Mouse (Mus musculus): Measurements from ENCODE around the gene Ssu72.
A peak's percentile ranks its signal among the peaks of the same experiment; 100 is the strongest.

The Ssu72 gene

DNA sequence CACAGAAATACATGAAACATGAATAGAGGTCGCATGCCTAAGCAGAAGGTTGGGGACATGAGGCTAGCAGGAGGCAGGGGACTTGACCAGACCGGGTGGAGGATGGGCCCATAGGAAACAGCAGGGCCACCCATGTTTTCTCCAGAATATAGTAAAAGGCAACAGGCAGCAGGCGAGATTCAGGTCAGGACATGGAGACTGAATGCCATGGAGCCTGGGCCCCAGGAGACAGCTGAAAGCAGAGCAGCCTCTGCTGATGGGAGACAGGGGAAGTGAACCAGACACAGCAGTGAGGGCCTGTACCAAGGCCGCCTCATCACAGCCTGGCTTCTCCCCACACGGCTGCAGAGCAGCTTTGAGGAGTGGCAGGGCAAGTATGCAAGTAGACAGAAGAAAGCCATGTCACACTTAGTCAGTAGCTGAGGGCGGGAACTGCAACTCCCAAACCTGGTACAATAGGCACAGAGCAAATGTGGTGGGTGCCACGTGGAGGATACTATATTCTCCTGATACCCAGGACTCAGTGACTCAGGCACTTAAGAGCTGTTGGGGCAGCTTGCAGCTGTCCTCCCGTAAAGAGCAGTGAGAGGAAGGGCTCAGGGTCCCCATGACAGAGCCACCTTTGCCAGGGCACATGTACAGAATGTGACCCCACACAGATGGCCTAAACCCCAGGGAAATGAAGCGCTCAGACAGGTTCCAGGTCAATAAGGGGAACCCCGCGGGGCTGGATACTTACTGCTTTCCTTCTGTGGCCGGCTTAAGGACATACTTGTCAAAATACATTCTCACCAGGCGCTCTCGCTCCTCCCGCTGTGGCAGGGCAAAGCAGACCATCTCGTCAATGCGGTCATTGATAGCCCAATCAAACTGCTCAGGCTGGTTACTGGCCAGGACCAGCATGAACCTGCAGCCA, 42.2 kb downstream of the Ssu72 start:
- DNase-seq (ENCODE audit: low spot score) = no peak

DNA sequence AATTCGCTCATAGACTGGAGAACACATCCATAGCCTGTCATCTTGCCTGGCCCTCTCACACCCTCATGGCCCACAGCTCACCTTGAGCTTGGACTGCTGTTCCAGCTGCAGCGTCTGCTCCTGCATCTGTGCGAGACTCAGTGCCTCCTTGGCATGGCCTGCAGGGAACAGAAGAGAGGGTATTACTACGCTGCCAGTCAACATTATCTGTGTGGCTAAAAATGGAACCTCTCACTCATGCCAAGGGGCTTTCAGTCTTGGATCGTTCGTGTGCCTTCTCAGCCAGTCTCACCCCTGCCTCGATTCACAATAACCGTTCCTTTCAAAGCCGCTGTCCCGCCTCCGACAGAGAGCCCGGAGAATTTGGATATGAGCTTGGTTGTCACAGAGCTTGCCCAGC, 52.4 kb downstream of the Ssu72 start:
- DNase-seq (ENCODE audit: low spot score) = peak; percentile 60

DNA sequence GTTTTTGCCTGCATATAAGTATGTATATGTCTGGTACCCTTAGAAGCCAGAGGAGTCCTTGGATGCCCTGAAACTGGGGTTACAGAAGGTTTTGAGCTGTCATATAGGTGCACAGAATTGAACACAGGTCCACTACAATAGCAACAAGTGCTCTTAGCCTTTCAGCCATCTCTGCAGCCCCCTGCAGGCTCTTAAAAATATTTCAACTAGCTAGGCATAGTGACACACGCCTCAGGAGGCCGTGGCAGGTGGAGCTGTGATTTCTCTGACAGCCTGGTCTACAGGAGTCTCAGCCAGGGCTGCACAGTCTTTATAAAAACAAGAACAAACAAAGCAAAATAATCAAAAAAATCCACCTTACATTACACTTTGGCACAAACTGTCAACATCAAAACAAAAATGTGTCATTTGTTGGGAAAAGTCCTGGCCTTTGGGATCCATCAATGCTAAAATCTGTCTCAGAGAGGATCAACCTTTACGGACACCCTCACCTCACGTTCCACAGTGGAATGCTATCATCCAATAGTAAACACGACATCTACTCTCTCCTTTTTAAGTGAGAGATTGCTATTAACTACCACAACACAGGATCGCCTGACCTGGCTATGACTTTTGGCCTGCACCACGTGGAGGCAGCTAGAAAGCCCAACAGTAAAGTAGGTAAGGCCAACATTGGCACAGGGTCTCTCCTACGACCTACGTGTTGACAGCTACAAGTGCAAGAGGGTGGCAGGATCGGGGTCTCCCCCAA, 55.4 kb downstream of the Ssu72 start:
- DNase-seq (ENCODE audit: low spot score) = peak; percentile 59

DNA sequence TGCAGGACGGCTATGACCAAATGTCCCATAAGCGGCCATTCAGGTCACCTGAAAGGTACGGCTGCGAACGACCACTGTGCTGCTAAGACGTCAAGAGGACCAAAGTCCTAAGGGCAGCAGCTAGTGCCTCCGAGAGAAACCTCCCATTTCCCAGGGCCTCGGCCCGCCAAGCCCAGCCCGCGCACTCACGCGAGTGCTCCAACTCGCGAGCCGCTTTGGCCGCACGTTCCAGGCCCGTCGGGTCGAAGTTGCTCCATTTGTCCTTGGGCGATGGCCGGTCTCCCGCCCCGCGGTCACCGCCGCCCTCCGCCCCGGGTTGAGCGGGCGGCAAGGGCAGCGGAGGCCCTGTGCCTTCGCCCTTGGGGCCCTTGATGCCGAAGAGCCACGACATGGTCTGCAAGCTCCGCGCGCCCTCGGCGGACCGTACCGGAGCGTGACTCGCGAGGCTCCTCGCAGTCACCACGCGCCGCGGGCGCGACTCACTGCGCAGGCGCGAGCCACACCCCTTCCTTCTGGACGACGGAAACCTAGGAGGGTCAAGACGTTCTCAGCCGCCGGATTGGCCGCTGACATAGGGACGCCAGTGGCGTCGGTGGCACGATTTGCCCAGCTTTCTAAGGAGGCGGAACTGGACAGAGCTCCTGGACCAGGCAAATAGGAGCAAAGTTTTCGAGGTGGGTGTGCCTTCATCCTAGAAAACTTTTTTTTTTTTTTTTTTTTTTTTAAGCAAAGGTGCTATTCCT, 56.2 kb downstream of the Ssu72 start, which contains the start of gene Atad3a:
TSS of gene Atad3a (minus strand) at position 481 of the 743 bp plus-strand sequence.
- peak; percentile 97 for DNase-seq (ENCODE audit: low spot score)

DNA sequence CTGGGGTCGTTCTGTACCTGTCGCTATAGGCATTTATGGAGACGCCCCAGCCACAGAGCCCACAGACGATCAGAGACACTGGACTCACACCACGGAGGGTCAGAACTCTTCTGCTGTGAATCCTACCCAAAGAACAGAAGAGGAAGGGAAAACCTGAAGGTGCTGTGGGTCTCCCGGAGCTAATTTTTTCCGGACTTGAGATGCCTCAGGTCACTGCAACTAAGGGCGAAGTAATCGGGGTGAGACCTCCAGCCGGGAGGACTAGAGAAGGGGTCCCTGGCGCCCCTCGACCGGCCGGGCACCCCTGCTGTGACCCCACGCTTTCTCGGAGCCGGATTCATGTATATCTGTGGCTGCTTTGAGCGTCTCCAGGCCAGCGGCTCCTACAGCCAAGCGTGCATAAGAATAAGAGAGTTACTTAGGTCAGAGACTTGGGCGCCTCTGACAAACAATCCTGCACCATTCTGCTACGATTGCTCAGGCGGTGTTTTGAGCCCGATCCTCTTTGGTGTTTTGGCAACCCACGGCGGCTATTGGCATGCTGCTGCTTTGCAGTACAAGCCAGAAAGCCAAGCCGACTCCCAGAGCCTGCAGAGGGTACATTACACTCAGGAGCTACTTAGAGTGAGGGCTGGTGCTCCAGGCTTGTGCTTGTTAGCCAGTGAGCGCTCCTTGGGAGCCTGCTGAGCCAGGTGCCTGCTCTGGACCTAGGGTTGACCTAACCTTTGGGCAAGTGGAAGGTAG, 56.9 kb downstream of the Ssu72 start:
- peak; percentile 49 for DNase-seq (ENCODE audit: low spot score)

DNA sequence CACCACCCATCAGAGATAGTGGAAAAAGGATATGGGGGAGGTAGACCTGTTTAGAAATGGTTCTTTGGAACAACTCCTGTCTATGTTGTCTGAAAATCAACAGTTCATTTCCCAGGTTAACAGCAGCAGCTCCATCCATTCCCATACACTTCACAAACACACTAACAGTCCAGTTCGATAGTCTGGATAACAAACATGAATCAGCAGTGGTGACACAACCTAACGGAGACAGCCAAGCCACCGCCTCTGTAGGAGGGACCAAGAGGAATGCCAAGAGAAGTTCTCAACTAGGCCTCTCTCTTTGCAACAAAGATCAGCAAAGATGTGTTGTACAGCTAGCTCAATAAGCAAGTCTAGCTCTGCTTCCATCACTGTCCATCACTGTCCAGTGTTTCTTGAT, 57.8 kb downstream of the Ssu72 start:
- peak; percentile 51 for DNase-seq (ENCODE audit: low spot score)

DNA sequence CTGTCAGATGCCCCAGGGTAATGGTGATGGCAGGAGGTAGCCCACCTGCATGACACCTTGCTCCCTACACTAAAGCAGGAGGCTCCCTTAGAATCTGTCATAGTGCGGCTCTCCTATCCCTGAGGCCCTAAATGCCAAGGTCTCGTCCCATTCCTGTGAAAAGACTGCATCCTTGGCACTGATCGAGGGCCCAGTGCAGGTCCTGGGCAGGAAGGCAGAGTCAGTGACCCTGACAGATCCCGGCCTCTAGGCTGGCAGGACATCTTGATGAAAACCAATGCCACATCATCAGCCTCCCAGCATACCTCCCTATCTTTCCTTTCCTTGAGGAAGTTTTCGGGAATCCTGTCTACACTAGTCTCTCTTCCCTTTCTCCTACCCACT, 64.9 kb downstream of the Ssu72 start:
- no peak for DNase-seq (ENCODE audit: low spot score)

DNA sequence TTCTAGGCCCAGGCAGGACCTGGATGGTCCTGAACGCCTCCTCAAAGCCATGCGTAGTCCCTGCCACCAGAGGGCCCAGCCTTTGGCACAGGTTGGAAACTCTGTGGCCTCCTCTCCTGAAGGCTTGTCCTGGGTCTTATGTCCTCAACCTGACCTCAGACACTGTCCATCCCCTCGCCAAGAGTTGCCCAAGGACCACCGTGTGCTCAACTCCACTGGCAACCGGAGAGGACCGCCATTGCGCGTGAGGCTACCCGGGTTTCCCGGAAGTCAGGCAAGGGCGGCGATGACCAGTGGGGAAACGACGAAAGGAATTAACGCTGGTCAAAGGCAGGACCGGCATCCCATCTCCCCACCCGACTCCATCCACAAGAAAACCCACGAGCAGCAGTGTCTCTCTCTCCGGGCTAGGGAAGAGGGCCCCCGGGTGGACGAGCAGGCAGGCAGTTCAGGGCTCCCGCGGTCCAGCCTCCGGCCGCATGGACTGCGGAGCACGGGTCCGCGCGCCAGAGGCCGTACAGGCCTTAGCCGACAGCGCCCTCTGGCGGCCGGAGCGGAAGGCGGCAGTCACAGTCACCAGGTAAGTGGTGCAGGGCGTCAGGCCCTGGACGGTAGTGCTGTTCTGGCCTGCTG, 65.4 kb downstream of the Ssu72 start:
- DNase-seq (ENCODE audit: low spot score) = peak; percentile 90

DNA sequence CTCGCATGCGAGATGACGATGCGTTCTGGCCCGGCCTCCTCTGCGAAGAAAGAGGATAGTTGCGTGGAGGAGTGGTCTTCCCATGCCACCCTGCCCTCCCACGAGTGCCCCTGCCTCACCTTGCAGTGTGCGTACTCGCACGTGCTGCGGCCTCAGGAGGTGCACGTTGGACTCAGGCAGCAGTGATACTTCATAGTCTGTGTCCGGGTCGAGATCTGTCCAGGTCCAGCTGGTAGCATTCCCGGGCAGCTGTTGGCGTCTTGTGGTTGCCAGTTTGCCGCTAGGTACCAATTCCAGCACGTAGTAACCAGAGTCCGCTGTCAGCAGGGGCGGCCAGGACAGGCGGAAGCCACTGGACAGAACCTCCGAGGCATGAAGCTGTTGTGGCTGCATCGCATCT, 66.0 kb downstream of the Ssu72 start:
- DNase-seq (ENCODE audit: low spot score) = no peak

DNA sequence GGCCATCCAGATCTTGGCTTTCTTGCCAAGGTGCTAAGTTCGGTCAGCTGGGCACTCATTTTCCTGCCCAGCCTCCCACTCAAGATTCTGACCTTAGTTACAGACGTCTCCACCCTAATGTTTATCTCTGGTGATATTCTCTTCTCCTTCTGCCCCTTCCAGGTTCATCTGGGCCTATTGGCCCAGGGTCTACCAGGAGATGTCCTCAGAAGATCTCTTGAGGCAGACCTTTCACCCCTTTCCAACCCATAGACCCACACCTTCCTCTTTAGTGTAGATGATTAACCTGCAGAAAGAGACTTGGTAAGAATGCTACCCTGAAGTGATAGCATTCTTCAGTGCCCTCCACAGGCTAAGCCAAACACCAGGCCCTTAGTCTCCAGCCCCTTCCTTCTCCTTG, 67.1 kb downstream of the Ssu72 start:
- DNase-seq (ENCODE audit: low spot score) = no peak

DNA sequence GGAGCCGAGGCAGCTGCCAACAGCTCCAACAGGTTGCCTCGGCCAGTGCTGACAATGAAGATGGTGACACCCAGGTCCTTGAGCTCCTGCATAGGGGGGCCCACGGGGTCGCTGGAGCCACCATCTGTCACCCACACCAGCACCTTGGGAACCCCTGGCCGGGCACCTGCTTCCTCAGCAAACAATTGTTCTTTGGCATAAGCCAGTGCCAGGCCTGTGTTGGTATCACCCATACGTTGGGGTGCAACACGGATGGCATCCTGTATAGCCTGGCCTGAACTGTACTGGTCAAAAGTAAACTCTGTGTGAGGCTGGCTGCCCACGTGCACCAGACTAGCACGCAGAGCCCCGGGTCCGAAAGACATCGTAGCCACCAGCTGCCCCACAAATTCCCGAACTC, 68.2 kb downstream of the Ssu72 start:
- no peak for DNase-seq (ENCODE audit: low spot score)

DNA sequence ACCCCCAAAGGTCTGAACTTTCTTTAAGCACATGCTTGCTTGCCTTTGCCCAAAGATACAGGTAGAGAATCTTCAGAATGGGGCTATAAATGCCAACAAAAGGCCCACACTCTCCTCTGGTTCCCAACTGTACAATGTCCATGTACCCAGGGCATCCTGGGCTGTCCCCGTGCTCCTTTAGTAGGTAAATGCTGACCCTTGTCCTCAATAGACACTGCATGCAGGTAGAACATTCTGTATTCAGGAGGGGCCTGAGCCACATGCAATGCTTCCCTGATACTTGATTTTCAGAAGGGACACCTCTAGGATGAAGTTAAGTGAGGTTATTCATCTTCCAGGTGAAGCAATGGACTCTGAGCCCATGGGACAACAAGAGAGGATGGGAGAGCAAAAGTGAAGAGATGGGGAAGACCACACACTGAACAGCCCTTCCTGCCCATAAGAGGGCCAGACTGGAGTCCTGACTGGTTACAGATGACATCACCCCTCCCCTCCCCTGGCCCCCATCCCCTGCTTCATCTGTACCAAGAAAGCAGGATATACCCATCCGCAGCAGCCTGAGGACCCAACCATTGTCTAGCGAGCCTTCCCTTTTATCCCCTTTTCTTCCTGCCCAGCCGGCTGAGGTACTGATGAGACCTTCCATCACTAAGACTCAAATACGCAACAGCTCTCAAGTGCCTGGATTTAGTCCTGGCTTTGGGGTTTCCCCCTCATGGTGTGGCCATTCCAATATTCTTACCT, 68.9 kb downstream of the Ssu72 start:
- DNase-seq (ENCODE audit: low spot score) = no peak

DNA sequence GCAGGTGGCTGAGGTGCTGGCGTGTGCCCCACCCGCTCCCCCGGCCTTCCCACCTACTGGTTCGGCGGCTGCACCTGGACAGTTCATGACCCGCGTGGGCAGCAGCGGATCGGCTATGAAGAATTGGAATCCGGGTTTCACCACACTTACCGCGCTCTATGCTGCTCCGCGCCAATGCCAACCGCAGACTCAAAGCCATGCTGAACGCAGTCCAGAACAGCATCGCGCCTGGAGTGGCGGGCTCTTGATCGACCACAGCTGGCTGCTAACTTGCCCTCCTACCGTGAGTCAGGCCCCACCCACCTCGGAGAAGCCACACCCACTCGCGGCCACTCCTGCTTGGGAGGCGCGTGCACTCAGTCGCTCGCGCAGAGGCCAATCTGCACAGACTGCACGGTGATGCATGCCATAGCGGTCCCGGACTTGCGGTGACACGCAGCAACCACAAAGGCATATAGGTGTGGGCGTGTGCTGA, 69.7 kb downstream of the Ssu72 start, which contains the start of gene Vwa1:
TSS of gene Vwa1 (minus strand) at position 419 of the 475 bp plus-strand sequence.
- DNase-seq (ENCODE audit: low spot score) = no peak

DNA sequence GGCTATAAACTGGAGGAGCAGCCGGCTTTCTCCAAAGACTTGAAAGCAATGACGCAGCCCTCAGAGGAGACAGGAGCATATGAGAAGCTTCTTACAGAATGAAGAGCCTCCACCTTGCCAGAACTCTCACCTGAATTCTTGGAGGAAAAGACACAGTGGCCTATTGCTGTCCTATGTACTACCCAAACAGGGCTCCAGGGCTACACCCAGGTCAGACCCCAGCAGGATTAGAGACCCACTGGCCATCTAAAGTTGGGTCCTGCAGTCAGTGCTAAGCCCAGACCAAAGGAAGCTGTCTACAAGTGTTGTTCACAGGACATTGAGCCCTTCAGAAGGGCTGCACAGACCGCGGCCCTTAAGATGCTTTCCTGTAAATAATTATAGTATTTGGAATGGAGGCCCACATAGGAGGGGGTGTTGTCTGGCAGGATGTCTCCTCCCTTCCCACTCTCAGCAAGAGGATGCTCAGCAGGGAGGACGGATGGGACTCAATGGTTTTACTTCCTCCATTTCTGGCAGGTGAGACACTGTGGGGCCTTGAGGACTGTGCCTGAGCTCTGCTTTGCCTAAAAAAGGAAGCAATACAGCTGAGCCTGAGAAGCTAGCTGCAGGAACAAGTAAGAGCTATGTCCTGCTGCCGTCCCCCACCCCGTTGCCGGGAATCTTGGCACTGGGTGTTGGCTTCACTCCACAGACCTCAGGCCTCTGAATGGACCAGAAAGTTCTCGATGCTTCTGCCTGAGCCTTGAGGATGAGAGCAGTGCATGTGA, 70.6 kb downstream of the Ssu72 start:
- DNase-seq (ENCODE audit: low spot score) = peak; percentile 43

DNA sequence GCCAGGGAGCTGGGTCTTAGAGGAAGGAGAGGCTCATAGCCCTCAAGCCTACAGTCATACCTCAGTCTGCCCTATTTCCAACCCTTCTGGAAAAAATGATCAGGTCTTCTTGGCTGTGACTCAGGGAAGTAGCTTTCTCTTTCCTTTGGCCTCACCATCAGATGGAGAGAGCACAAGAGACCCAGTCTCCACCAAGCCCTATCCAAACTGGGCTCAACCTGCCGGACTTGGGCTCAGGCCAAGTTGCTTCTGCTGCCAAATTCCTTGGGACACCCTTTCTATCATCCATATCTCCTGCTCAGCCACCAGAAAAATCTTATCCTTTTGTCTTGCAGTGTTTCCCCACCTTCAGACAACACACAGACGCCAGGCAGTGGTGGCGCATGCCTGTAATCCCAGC, 71.3 kb downstream of the Ssu72 start:
- DNase-seq (ENCODE audit: low spot score) = peak; percentile 62

DNA sequence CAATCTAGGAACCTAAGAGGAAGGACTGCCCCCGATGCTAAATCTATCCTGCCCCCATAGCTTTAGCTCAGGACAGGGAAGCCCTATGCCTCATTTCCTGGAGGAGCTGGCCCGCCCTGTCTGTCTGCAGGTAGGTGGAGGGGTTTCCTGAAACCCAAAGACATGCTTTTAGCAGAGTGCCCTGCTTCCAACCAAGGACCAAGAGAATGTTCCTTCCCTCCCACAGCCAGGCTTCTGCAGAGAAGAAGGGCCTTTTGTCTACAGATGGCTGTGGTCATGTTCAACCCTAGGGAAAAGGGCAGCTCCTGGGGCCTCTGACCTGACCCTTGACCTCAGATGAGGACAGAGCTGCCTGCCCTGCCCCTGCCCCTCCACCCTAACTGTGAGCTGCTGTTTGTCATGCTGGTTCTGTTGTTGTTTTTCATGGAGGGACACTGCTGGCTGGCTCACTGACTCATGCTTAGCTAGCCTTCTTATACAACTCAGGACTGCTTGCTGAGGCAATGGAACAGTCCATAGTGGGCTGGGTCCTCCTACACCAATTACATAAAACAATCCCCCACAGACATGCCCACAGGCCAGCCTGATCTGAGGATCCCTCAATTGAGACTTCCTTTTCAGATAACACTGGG, 72.2 kb downstream of the Ssu72 start:
- DNase-seq (ENCODE audit: low spot score) = peak; percentile 82

DNA sequence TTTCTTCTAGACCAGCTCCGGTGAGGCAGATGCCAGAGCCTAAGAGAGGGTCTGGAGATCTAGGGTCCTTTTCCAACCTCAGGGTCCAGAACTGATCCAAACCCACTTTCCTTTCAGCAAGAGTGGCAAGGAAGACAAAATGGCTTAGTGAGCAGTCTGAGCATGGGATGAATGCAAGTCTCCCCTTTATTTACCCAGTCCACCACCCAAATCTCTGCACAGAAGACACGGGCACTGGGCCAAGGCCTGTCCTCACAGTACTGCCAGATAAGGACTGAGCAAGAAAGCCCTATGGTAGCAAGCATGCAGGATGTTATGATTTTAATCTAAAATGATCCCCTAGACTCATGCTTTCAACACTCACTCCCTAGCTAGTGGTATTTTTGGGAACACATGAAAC, 73.2 kb downstream of the Ssu72 start:
- peak; percentile 78 for DNase-seq (ENCODE audit: low spot score)

DNA sequence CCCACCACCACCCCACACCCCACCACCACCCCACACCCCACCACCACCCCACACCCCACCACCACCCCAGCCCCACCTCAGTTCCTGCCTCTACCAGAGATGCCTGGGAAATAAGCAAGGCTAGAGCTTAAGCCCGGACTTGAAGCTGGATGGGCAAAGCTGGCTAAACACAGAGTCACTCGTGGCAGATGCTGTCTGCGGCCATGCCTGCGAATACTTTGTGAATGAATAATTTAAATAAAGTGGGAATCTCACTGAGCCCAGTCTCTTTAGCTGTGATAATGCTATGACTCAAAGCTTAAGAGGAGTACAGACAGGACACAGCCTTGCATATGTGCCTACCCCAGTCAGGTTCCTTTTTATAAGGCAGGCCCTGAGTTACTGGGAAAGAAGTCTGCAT, 74.9 kb downstream of the Ssu72 start:
- DNase-seq (ENCODE audit: low spot score) = no peak

DNA sequence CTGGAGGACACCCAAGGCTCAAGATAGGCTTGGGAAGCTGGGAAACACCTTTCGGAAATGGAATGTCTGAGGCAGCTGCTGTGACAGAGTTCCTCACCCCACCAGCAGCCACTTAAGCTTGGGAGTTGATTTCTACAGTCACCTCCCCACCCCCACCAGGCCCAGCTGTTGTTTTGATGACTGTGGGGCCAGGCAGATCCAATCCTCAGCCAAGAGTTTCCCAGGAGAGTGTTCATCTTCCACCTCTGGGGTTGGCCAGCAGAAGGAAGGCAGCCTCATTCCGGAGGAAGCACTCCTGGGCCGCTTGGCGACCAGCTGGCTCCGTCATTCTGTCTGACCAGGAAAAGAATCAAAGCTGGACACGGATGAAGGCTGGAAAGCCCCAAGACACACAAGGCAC, 76.3 kb downstream of the Ssu72 start:
- peak; percentile 88 for DNase-seq (ENCODE audit: low spot score)
